ENCODE assay signal across 13 mouse cellular contexts in the genomic region with DNA sequence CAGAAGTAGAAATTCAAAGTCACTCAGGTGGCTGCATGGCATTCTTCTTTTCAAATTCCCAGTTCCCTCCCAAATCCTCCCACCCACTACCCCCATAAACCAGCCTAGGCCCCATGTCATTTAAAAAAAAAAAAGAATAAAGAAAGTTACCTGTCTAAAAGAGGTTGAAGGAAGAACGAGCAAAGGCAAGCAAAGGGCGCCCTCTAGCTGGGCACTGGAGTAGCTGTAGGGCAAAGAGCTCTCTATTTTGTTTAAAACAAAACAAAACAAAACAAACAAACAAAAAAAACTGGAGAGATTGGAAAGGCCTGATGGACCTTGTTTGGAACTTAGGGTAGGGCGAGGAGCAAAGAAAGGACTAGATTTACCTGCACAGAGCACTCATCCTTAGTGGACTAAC.
A peak's percentile ranks its signal among the peaks of the same experiment; 100 is the strongest.
DNase-seq lines count a peak whose midpoint lies in the region; ATAC-seq and TF ChIP-seq lines count a peak whose summit lies in the region.
"Had no signal": no experiment of that assay in that cellular context is flagged by ENCODE, and none has a peak within 500 bp of the region (broad histone marks: within the 10 kb centered on the region; RNA-seq: fewer than 3 reads in every experiment).

No protein-coding gene starts in this region.

- ATAC-seq in forebrain, postnatal 0 days = no peak
- no peak for ATAC-seq in forebrain, embryonic 16.5 days
- no peak for ATAC-seq in lung, embryonic 14.5 days (ENCODE audit: insufficient read depth)
- ATAC-seq: midbrain, embryonic 16.5 days had no signal

- TF ChIP-seq CTCF in forebrain, postnatal 0 days (IDR thresholded peaks at IDR 0.05; ENCODE audit: low read depth) = peak; percentile 43
- TF ChIP-seq CTCF in lung, embryonic 14.5 days (IDR thresholded peaks at IDR 0.05; ENCODE audit: low read depth) = peak; percentile 47
- TF ChIP-seq CTCF in brain, embryonic 14.5 days (IDR thresholded peaks at IDR 0.05; ENCODE audit: borderline replicate concordance, extremely low read depth, insufficient read depth, insufficient read length) = peak; percentile 50; the same call in 1 of the 2 replicates

- H3K9me3 ChIP-seq in forebrain, postnatal 0 days (ENCODE audit: low read length) = no peaks in the 10 kb centered on the region
- no peaks in the 10 kb centered on the region for H3K9me3 ChIP-seq in forebrain, embryonic 16.5 days (ENCODE audit: control insufficient read depth, low read length)
- no peaks in the 10 kb centered on the region for H3K9me3 ChIP-seq in lung, embryonic 14.5 days (ENCODE audit: low read depth, low read length)
- H3K9me3 ChIP-seq: G1E; heart, embryonic 10.5 days; limb, embryonic 10.5 days had no signal

- no peaks in the 10 kb centered on the region for H3K27me3 ChIP-seq in forebrain, postnatal 0 days (ENCODE audit: insufficient read depth, low read length)
- no peaks in the 10 kb centered on the region for H3K27me3 ChIP-seq in forebrain, embryonic 16.5 days (replicated peaks; ENCODE audit: control insufficient read depth, insufficient read depth, low read length)
- H3K27me3 ChIP-seq in lung, embryonic 14.5 days (ENCODE audit: insufficient read depth, low read length) = no peaks in the 10 kb centered on the region

- no peak overlapping the region for H3K4me2 ChIP-seq in forebrain, postnatal 0 days (ENCODE audit: low read depth)
- H3K4me2 ChIP-seq in forebrain, embryonic 16.5 days (ENCODE audit: low read length) = no peak overlapping the region
- H3K4me2 ChIP-seq in lung, embryonic 14.5 days = no peak overlapping the region

- DNase-seq in forebrain, postnatal 0 days = no peak
- peak; percentile 26 for DNase-seq in lung, embryonic 14.5 days
- no peak for DNase-seq in lung, postnatal 4 days
- peak; percentile 28 for DNase-seq in brain, embryonic 14.5 days (ENCODE audit: low read depth)
- DNase-seq in retina, embryonic 14.5 days (ENCODE audit: low spot score) = peak; percentile 39
- DNase-seq in frontal cortex, postnatal 10 days (ENCODE audit: low spot score in 2 of 2) = no peak
- DNase-seq in urinary bladder, adult 2 months (ENCODE audit: low spot score) = no peak

- 49% methylated on average over 3 of the region's 3 CpGs for WGBS in forebrain, postnatal 0 days
- WGBS in forebrain, embryonic 16.5 days = 46% methylated on average over 3 of the region's 3 CpGs
- 50% methylated on average over 3 of the region's 3 CpGs for WGBS in lung, embryonic 14.5 days

- H3K27ac ChIP-seq in forebrain, postnatal 0 days (ENCODE audit: low read depth, low read length) = no peak overlapping the region
- no peak overlapping the region for H3K27ac ChIP-seq in forebrain, embryonic 16.5 days (ENCODE audit: low read length)
- H3K27ac ChIP-seq in lung, embryonic 14.5 days (ENCODE audit: low read depth) = 0 out of 2 replicates have a peak overlapping the region, but pooled peaks have one; percentile 69
- H3K27ac ChIP-seq: heart, embryonic 10.5 days; limb, embryonic 10.5 days had no signal

- H3K4me3 ChIP-seq in forebrain, postnatal 0 days (ENCODE audit: low read depth, low read length) = no peak overlapping the region
- H3K4me3 ChIP-seq in forebrain, embryonic 16.5 days (replicated peaks; ENCODE audit: low read length) = no peak overlapping the region
- no peak overlapping the region for H3K4me3 ChIP-seq in lung, embryonic 14.5 days (ENCODE audit: low read depth, low read length)
- H3K4me3 ChIP-seq: erythroblast, embryonic 14.5 days; heart, embryonic 10.5 days; limb, embryonic 10.5 days had no signal

- no peaks in the 10 kb centered on the region for H3K36me3 ChIP-seq in forebrain, postnatal 0 days (ENCODE audit: insufficient read depth)
- no peaks in the 10 kb centered on the region for H3K36me3 ChIP-seq in forebrain, embryonic 16.5 days (ENCODE audit: control insufficient read depth, insufficient read depth)
- H3K36me3 ChIP-seq in lung, embryonic 14.5 days (ENCODE audit: insufficient read depth) = no peaks in the 10 kb centered on the region
- H3K36me3 ChIP-seq: G1E; heart, embryonic 10.5 days had no signal

- no peaks in the 10 kb centered on the region for H3K4me1 ChIP-seq in forebrain, postnatal 0 days (ENCODE audit: insufficient read depth)
- H3K4me1 ChIP-seq in forebrain, embryonic 16.5 days (replicated peaks; ENCODE audit: control insufficient read depth, insufficient read depth, low read length) = no peaks in the 10 kb centered on the region
- no peaks in the 10 kb centered on the region for H3K4me1 ChIP-seq in lung, embryonic 14.5 days (ENCODE audit: insufficient read depth)
- H3K4me1 ChIP-seq: heart, embryonic 10.5 days; limb, embryonic 10.5 days had no signal

- TF ChIP-seq POLR2A in brain, embryonic 14.5 days (IDR thresholded peaks at IDR 0.05; ENCODE audit: borderline replicate concordance, extremely low read depth, insufficient read depth, insufficient read length, poor library complexity, severe bottlenecking) = no peak

- no peak overlapping the region for H3K9ac ChIP-seq in forebrain, postnatal 0 days
- no peak overlapping the region for H3K9ac ChIP-seq in forebrain, embryonic 16.5 days (replicated peaks; ENCODE audit: low read depth, low read length)
- H3K9ac ChIP-seq in lung, embryonic 14.5 days = no peak overlapping the region

Comparison
In these comparisons a context has a peak if more than half of its experiments do, and no peak if none do; other contexts are left out.
1. DNase-seq: peak in lung, embryonic 14.5 days (single experiment), brain, embryonic 14.5 days (single experiment) and retina, embryonic 14.5 days (single experiment); none in forebrain, postnatal 0 days (single experiment), lung, postnatal 4 days (0 of 2), frontal cortex, postnatal 10 days (0 of 2) and urinary bladder, adult 2 months (single experiment).
2. Peak in every context shown above with its lines, with median percentiles within 50 percentile points of each other: CTCF ChIP-seq.